Mouse (Mus musculus) adrenal gland, adult 8-10 months (tissue): ENCODE data around the gene Cd247. TPM values are rescaled to one million over a fixed set of nuclear protein-coding genes. Genes with fewer than 3 reads are reported as not detected.

Source experiments
- DNase-seq: peaks from one replicate; pipeline ENCODE4 v3.0.0; 2022
- total RNA-seq, 4 experiments: library from RNA; stranded (reverse); gene quantifications; 2 replicates each; pipeline ENCODE4 v1.2.4; 2022

Gene Cd247
- total RNA-seq, 4 experiments from 2014 or later, result 0.20 to 0.46 (median 0.43) TPM

- no peak for DNase-seq
Observed at GRCm38 (mm10) chr1:165921026-165921425, 132.5 kb downstream of the Cd247 start.

DNA sequence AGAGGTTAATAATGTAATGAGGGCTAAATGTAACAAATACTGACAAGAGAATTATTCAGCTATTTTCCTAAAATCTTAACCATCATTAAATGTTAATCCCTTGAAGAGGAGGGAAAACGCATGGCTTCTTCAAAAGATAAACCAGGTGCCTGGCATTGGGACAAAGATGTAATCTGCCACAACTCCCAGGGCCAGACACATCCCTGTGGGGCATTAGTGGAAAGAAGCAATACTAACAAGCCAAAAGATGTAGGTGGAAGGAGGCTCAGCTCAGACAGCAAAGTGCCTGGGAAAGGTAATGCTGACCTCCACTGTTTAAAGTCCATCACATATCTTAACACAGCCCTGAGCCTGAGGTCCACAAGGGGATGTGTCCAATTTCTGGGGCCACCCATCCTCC lies 134.0 kb downstream of the Cd247 start:
- DNase-seq, result no peak

- DNase-seq, result no peak
Observed at GRCm38 (mm10) chr1:165925207-165925606, 136.7 kb downstream of the Cd247 start.

Other genes starting within 250 kb of the Cd247 start
- 10 to 100 TPM; 14.6 to 25.4 (median 22.3) TPM for gene Mpzl1, start 154.1 kb upstream of the Cd247 start, total RNA-seq
- gene Rcsd1, start 78.9 kb upstream of the Cd247 start, total RNA-seq, result 10 to 100 TPM; 15.2 to 23.8 (median 18.2) TPM
- 10 to 100 TPM; 46.5 to 65.7 (median 56.5) TPM for gene Creg1, start 24.9 kb upstream of the Cd247 start, total RNA-seq
- gene Pou2f1, start 214.0 kb downstream of the Cd247 start, total RNA-seq, result 10 to 100 TPM; 10.6 to 23.3 (median 15.2) TPM